Mouse (Mus musculus) ES-Bruce4 (cell line): ENCODE results near the gene Shank2.

ENCODE experiments used
- CTCF ChIP-seq: IDR thresholded peaks from one replicate; pipeline ENCODE4 v1.8.1; 2011; ENCODE audit warnings: low read depth, low read length
- EP300 ChIP-seq: IDR thresholded peaks from 2 replicates; pipeline ENCODE4 v1.6.1; 2011; ENCODE audit warnings: low read depth, low read length; ENCODE audit not compliant: insufficient read depth
- POLR2A ChIP-seq: IDR thresholded peaks from one replicate; pipeline ENCODE4 v1.8.1; 2011; ENCODE audit warnings: low read length; ENCODE audit not compliant: insufficient read depth

GRCm38 (mm10) chr7:144427460-144427859, 425.7 kb downstream of the Shank2 start:
- TF ChIP-seq POLR2A = no peak
- peak; percentile 29 for TF ChIP-seq CTCF
- TF ChIP-seq EP300 = no peak
